25 mouse cellular contexts compared by ENCODE assay signal in genomic region chr1:192481446-192481845, GRCm38 (mm10).
"Had no signal": no experiment of that assay in that cellular context is flagged by ENCODE, and none has a peak within 500 bp of the region (broad histone marks: within the 10 kb centered on the region; RNA-seq: fewer than 3 reads in every experiment).

No protein-coding gene starts in this region.

- H3K9me3 ChIP-seq: embryonic facial prominence, embryonic 10.5 days; embryonic facial prominence, embryonic 12.5 days; embryonic facial prominence, embryonic 13.5 days; embryonic facial prominence, embryonic 15.5 days; forebrain, embryonic 10.5 days; forebrain, embryonic 12.5 days; forebrain, embryonic 13.5 days; forebrain, embryonic 15.5 days had no signal

- H3K27me3 ChIP-seq: embryonic facial prominence, embryonic 12.5 days; embryonic facial prominence, embryonic 13.5 days; embryonic facial prominence, embryonic 15.5 days; forebrain, embryonic 12.5 days; forebrain, embryonic 13.5 days; forebrain, embryonic 15.5 days had no signal

- H3K4me3 ChIP-seq: embryonic facial prominence, embryonic 10.5 days; embryonic facial prominence, embryonic 12.5 days; embryonic facial prominence, embryonic 13.5 days; embryonic facial prominence, embryonic 15.5 days; erythroblast, embryonic 14.5 days; forebrain, embryonic 10.5 days; forebrain, embryonic 12.5 days; forebrain, embryonic 13.5 days; forebrain, embryonic 15.5 days; gastrocnemius, adult 2 months; heart, adult 2 months had no signal

- H3K4me1 ChIP-seq: embryonic facial prominence, embryonic 12.5 days; embryonic facial prominence, embryonic 15.5 days; forebrain, embryonic 10.5 days; forebrain, embryonic 12.5 days; forebrain, embryonic 13.5 days; forebrain, embryonic 15.5 days had no signal

- ATAC-seq: forebrain, embryonic 13.5 days; forebrain, embryonic 15.5 days; forebrain, embryonic 16.5 days; forebrain, postnatal 0 days had no signal

- DNase-seq: cerebellum, adult 9-10 months; cerebellum, adult 9-11 months; cerebellum, postnatal 10 days; cerebellum, postnatal 14 days; cerebellum, postnatal 25 days; cerebellum, postnatal 36 days; embryo, embryonic 11 days; forebrain, postnatal 0 days; gastrocnemius, adult 2 months; gastrocnemius, postnatal 10 days; gastrocnemius, postnatal 14 days; gastrocnemius, postnatal 25 days; gastrocnemius, postnatal 36 days; heart, adult 18-20 months; heart, adult 2 months had no signal

- H3K36me3 ChIP-seq: embryonic facial prominence, embryonic 10.5 days; embryonic facial prominence, embryonic 12.5 days; embryonic facial prominence, embryonic 13.5 days; embryonic facial prominence, embryonic 15.5 days; forebrain, embryonic 10.5 days; forebrain, embryonic 12.5 days; forebrain, embryonic 15.5 days had no signal

- H3K27ac ChIP-seq: embryonic facial prominence, embryonic 10.5 days; embryonic facial prominence, embryonic 12.5 days; embryonic facial prominence, embryonic 13.5 days; embryonic facial prominence, embryonic 15.5 days; forebrain, embryonic 10.5 days; forebrain, embryonic 12.5 days; forebrain, embryonic 13.5 days; forebrain, embryonic 15.5 days; gastrocnemius, adult 2 months; heart, adult 2 months had no signal

- H3K4me2 ChIP-seq: embryonic facial prominence, embryonic 12.5 days; embryonic facial prominence, embryonic 13.5 days; embryonic facial prominence, embryonic 15.5 days; forebrain, embryonic 12.5 days; forebrain, embryonic 13.5 days; forebrain, embryonic 15.5 days had no signal

- H3K9ac ChIP-seq: embryonic facial prominence, embryonic 12.5 days; embryonic facial prominence, embryonic 13.5 days; embryonic facial prominence, embryonic 15.5 days; forebrain, embryonic 12.5 days; forebrain, embryonic 13.5 days; forebrain, embryonic 15.5 days; forebrain, postnatal 0 days had no signal
